Mouse (Mus musculus): ENCODE data around the gene Tmpo.

GRCm38 (mm10) chr10:91205632-91206031 lies 24.5 kb upstream of the Tmpo start:
- TF ChIP-seq CTCF (conservative IDR thresholded peaks at IDR 0.05; ENCODE audit: low read length) (no peak), NANOG (IDR thresholded peaks at IDR 0.05; ENCODE audit: borderline replicate concordance, low read length) (no peak)
